Mouse (Mus musculus): Measurements from ENCODE around the gene Cops4.

The Cops4 gene

DNA sequence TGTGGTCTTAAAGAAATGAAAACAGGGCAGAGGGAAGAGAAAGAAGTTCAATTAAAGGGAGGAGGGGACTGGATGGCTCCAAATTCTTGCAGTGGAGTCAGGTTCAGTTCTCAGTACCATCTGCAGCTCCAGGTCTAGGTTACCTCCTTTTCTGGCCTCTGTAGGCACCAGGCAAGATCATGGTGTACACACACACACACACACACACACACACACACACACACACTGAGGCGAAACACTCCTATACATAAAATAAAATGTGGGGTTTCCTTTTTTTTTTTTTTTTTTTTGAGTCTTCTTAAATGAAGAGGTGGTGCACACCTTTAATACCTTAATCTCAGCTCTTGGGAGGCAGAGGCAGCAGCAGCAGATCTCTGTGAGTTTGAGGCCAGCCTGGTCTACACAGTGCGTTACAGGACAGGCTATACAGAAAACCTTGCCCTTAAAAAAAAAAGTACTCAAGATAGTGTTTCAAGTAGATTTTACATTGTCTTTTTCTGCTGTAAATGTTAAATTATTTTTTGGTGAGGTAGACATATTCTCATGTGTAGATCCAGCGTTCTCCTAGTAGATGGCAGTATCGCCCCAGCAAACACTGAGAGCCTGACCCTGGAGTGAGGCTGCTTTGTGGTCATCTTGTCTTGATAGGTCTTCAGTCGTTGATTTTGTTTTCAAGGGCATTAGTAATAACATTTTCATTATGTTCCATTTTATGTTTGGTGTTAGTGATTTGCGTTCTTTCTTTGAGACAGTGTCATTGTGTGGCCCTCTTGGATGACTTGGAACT lies 28.4 kb downstream of the Cops4 start:
- no peak for DNase-seq

DNA sequence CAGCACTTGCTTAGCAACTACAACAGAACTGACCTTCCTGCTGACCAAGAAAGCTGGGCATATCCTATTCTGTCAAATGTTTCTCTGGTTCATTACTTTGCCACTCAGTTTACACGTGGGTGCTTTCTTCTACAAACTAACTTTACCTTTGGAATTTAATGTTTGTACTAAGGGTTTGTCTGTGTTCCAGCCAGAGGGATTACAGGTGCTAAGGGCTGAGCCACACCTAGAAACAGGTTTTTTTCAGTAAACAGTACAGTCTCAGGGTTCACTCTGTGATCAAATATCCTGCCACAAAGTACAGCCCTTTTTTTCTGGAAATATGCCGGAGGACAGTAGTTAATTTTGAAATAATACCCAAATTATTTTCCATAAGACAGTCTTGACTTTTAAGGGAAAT lies 30.1 kb downstream of the Cops4 start:
- no peak for DNase-seq

DNA sequence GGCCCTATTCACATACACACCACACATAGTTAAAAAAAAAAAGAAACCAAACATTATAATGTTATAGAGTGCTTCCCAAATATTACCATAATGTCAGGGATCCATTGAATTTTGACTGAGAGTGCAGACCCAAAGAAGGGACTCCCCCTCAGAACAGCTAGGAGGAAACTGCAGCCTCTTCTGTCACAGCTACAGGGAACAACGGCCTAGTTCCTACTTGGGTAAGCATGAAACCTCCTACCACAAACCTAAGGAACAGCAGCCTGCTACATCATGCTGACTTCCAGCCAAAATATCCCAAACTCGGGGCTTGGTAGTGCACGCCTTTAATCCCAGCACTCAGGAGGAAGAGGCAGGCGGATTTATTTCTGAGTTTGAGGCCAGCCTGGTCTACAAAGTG lies 31.2 kb downstream of the Cops4 start:
- DNase-seq: no peak

DNA sequence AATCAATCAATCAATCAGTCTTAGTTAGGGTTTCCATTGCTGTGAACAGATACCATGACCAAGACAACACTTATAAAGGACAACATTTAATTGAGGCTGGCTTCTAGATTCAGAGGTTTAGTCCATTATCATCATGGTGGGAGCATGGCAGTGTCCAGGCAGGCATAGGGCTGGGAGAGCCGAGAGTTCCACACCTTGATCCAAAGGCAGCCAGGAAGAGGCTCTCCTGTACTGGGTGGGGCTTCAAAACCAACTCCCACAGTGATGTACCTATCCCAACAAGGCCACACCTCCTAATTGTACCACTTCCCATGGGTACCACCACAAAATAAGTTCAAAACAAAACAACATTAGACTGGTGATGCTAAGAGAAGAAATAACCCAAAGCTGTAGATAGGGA lies 32.0 kb downstream of the Cops4 start:
- no peak for DNase-seq

DNA sequence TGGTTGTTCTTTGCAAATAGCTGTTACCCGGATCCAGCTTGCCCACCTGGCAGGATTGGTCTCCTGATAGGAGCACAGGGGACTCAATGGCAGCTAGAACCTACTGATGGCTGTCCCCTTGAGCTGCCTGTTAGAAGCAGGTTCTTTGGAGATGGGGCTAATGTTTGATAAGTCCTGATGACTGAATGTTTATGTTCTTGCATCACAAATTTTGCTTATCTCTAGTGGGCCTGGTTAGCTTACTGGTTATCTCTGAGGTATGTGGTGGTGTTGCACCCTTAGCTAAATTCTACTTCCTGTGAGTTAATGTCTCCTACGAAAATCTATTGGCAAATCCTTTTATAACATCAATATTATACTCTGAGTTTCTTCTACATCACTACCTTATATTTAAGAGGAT lies 33.8 kb downstream of the Cops4 start:
- DNase-seq: no peak

DNA sequence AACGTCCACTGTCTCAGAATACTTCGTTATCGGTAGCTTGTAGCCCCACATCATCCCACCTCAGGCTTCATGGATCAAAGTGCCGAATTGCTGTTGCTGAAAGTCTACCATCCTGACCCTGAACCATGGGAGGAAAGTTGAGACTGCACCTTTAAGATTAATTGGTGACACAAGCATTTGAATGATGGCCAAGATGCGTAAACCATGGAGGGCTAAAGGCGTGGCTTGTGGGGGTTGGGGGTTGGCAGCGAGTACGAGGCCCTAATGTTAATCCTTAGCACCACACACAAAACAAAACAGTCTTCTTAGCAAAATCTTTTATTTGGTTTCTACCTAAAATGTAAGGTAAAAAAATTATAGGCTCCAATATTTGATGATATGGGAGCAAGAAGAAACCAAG lies 35.3 kb downstream of the Cops4 start:
- no peak for DNase-seq

DNA sequence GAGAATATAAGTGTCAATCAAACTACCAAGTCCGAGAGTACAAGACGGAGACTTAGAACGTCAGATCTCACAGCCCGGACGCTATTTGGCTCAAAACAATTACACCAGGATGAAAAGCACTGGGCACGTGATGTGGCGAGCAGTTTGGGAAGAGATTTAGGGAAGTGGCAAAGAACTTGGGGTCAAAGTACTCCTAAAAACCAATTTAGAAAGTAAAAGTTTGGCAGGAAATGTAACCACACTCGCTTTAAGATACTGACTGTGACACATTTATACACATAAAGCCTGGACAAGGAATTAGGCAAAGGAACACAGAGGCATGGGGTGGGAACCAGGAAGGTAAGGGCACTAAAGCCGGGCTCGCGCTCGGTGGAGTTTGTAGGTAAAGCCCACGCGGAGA lies 38.9 kb downstream of the Cops4 start:
- DNase-seq: no peak

DNA sequence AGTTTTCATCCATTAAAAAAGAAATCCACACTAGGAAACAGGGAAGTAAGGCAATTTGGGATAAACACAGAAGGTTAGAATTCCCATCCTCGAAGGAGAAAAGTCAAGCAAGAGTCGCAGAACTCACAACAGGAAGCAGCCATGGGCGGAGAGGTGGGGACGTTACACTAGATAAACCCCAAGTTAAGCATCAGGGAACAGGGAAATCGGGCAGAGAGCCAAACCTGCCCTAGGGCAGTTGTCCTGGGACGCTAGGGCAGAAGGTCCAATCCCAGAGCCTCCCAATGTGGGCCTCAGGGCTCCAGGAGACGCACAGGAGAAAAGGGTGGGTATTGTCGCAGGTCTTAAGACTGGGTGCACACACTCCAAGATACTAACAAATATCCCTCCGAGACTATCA lies 39.4 kb downstream of the Cops4 start:
- DNase-seq: no peak

DNA sequence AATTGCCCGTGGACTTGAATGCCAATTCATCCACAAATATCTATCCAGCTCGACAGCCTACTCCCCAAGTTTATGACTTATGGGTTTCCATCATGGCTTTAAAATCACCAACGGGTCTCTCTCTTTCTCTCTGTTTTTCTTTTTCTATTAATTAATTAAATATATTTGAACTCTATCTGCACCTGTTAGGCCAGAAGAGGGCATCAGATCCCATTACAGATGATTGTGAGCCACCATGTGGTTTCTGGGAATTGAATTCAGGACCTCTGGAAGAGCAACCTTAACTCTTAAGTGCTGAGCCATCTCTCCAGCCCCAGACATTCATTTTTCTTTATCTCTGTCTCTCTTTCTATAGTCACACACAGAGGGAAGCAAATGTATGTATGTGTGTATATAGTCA lies 40.7 kb downstream of the Cops4 start:
- DNase-seq: no peak

DNA sequence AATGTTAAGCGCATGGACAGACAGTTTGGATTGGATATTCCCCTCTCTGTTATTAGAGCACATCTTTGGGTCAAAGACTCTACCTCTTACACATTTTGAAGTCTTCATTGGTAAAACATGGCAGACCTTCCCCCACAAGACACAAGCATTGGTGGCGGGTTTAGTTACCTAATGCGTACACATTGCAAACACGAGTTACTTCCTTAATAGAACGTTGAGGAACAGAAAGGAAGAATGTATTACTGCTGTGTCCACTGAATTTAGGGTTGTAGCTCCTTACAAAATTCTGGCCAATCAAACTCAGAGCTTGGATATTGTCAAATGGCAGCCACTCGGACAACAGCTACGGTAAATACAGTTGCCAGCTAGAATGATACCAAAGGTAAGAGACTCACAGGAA lies 41.2 kb downstream of the Cops4 start:
- DNase-seq: no peak

DNA sequence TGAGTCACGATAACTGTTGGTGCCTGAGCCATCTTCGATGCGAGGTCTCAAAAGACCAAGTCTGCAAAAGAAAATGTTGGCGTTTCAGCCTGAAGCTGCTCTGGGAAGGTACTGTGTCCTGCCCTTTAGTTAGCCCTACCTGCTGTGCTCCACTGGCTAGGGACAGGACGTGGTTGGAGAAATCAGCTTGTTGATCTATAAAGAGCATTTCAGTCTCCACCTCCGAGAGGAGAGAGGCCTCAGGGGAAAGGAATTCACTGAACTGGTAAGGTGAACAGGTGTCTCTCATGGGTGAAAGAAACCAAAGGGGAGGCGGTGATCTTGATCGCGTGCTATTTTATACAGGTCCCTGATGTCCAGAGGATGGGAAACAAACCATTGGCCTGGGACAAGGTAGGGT lies 44.6 kb downstream of the Cops4 start:
- no peak for DNase-seq

DNA sequence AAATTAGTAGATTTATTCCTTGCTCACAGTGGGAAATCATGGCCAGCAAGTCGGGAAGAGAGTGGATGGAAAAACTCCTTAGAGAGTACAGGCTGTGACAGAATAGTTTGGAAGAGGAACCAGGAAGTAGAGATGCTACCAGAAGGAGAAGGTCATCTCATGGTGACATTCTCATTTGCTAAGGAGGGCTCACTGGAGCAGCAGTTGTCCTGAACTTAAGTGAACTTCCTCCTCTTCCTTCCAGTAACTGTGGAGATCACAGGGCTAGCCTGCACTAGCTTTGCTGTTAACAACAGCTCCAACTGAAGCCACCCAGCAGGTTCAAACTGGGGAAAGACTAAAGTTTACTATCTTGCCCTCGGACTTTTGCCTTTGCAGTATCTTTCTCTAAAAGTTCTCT lies 48.7 kb downstream of the Cops4 start:
- DNase-seq: no peak

DNA sequence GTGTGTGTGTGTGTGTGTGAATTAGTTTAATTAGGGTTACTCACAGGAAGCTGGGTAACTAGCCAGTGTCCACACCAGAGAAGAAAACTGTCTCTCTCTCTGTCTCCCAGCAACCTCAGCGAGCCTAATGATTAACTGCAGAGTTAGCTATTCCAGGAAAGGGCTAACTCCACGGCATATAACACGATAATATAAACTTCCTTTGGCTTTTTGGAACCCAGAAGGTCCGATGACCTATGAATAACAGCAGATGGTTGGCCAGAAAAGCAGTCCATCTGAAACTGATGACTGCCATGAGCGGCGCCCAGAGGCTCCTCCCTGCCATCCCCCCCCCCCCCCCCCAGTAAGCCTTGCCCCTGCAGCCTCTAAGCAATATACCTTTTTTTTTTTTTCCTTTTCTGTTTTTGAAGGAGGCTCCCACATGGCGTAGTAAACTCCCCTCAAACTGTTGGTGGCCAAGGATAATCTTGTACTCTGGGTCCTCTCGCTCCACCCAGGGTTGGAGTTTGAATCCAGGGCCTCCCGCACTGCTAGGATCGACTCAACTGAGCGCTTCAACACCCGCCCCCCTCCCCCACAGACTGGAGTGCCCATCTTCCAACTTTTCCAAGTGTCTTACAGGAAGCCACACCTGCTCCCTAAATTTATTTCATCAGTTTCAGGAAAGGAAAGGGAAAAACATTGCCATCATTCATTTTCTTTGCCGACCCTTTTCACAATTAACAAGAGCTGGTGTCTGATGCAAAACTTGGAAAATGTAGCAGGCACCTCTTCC lies 49.3 kb downstream of the Cops4 start:
- DNase-seq: no peak

DNA sequence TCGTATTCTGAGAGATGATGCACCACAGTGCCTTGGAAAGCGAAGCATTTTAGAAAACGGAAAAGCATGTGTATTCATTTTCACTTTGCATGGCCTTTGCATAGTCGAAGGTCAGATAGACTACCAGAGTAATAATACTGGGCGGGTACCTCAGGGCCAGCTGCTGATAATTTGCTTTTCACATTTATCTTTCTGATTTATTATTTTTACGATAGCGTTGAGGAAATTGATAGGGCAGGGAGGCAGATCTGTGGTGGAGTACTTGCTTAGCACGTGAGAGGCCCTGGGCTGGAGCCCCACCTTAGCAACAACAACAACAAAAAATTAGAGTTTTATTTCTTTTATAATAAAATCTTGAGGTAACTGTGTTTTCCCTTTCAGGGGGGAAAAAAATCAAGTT lies 50.1 kb downstream of the Cops4 start:
- DNase-seq: no peak

DNA sequence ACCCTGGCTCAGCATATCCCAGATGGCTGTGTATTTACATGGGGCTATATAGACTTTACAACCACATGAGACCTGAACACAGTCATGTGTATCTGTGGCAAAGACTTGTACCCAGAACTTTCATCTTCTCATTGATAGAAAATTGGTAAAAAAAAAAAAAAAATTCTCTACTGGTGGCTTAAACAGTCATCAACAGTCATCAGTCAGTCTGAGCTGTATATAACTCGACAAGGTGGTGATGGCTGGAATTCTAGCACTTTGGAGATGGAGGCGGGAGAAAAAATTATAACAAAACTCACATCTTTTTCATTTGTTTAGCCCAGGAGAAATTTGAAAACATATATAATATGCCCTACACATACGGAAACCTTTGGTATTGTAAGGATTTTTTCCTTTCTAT lies 50.7 kb downstream of the Cops4 start:
- no peak for DNase-seq

DNA sequence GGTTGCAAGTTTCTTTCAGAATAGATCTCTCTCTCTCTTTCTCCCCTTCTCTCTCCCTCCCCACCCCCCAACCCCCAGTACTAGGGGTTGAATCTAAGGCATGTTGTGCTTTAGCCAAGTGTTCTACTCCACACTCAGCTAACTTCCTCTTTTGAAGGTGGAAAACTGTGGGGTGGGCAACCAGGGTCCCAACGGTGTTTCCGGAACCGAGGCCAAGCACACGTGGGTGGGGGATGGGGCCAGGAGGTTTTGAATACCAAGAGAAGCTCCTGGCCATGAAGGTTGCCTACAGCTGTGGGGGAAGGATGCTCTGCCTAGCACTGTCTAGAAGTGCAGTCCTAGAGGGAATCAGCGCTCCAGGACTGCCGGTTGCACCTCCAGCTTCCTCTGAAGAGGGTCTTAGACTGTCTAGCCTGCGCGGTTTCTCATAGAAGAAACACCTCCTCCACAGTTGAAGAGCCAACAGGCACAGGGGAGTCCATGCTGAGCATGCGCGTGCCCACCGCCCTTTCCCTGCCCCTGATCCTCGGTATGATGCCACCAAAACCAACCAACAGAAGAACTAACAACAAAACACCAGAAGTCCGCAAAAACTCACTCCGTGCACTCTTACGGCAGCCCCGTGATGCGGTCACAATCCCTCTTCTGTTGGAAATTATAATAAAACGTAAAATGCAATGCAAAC lies 51.3 kb downstream of the Cops4 start:
- no peak for DNase-seq

DNA sequence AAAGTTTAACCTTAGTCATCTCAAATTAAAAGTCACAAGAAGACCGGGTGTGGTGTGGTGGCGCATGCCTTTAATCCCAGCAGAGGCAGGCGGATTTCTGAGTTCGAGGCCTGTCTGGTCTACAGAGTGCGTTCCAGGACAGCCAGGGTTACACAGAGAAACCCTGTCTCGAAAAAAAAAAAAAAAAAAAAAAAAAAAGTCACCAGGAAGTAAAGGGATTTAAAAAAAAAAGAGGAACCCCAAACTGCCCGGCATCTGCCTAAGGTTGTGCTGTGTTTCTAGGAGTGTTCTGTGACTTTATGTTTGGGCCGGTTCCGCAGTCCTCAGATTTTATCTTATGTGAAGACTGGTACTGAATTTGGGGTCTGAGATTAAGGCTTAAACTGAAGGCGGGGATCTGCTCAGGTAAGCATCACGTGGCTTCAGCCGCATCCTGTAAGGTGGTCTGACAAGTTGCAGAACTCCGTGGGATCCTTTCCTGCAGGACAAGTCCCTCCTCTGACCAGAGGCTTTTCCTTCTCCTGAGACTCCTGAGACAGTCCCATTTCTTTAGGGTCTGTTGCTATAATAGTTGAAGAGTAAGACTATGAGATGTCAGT lies 52.0 kb downstream of the Cops4 start:
- DNase-seq: no peak

DNA sequence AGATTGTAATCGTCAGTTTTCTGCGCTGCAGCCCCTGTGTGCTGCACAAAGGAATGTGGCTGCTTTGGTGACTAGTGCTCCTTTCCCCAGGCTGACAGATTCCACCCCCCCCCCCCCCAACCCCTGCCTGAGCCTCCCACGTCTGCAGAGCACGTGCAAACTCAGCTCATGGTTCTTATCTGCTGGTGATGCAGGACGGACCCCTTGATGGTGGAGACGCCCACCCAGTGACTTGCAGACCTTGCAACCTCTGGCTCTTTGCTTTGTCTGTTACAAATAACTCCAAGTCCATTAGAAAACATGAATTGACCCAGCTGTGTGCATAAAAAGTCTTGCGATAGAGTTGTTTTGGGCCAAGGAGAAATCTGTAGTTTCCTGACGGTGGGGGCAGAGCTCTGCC lies 52.6 kb downstream of the Cops4 start:
- DNase-seq: no peak

DNA sequence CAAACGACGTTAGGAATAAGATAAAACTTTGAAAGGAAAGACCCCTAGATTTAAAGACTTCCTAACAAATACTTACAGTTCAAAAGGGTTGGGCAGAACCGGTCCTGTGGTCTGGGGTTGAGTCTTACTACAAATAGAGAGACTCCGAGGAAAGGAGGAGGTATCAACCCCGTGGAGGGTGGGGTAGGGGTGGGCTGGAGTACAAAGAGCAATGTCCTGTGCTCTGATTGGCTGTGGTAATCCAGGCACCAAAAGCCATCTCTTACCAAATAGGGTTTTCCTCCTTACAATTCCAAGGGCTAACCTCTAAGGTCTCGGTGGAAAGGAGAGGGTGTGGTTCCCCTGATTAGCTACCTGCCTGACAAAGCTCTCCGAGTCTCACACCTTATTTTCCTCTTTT lies 54.0 kb downstream of the Cops4 start, which contains the start of gene Plac8:
Plac8 (minus strand) TSS at position 177 of the 400 bp plus-strand sequence.
- no peak for DNase-seq

DNA sequence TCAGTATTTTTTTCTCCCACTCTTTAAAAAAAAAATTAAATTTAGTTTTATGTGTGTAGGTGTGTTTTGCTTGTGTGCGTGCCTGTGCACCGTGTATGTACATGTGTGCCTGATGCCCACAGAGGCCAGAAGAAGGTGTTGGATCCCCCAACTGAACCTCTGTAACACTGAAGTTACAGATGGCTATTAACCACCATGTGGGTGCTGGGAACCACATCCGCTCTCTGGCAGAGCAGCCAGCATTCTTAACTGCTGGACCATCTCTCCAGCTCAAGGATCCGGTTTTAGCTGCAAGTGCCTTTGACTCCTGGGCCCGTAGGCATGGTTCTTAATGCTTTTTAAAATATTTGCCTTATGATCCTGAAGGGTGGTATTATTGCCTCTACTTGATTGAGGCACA lies 55.1 kb downstream of the Cops4 start:
- no peak for DNase-seq

DNA sequence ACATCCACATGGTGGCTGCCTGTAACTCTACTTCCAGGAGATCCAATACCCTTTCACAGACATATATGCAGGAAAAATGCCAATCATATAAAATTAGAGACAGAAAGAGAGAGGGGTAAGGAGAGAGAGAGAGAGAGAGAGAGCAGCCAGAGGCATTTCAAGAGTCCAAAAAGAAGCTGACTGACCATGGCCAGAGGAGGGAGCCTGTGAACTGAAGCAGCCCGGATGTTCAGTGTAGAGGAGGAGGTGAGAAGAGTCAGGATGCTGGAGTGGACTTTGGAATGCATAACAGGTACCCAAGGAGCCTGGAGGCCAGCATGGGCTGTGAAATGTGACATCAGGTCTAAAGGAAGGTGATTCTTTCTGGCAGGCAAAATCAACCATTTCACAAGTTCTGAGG lies 56.7 kb downstream of the Cops4 start:
- no peak for DNase-seq

DNA sequence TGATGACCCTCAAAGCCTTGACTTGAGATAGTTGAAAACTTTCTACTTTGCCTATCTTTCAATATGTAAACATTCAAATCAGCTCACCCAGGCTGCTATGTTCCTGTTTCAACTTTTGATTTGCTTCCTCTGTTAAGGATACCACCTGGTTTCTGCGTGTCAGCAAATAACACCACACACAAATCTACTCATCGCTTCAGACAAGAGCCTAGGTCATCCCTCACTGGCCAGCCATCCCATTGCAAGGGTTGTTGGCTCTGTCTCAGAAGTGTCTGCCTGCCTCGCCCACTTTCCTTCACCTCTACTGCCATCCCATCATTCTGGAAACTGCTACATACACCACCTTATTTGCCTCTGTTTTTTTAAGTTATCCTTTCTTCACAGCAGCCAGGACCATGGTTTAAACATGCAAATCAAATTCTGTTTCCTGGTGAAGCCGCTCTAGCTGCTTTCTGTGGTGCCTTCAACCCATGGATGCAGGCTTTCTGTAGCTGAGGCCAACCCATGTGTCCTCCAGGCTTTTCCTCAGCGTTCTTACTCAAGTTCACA lies 60.8 kb downstream of the Cops4 start:
- DNase-seq: no peak
